Mouse (Mus musculus) retina, embryonic 14.5 days (tissue): ENCODE data around the gene Chn1.
"Not testable (repeated sequence)": the region's sequence is repeated elsewhere in the genome, so short reads cannot be mapped to it uniquely, and the experiment has no call there.

ENCODE experiments used
- DNase-seq: peaks from one replicate; pipeline ENCODE4 v3.0.0-alpha.2; 2015; ENCODE audit warnings: low spot score

The Chn1 gene

GRCm38 (mm10) chr2:73774786-73775682 lies at the start of gene Chn1:
Chn1 (minus strand) TSS chr2:73775346.
- peak; percentile 87 for DNase-seq

GRCm38 (mm10) chr2:73818742-73819141 lies 43.6 kb upstream of the Chn1 start:
- DNase-seq = no peak

- no peak for DNase-seq
Measured at GRCm38 (mm10) chr2:73807609-73808008, 32.5 kb upstream of the Chn1 start.

GRCm38 (mm10) chr2:73800127-73800526 lies 25.0 kb upstream of the Chn1 start:
- DNase-seq = not testable (repeated sequence)

- DNase-seq = no peak
Measured at GRCm38 (mm10) chr2:73798786-73799185, 23.6 kb upstream of the Chn1 start.

- no peak for DNase-seq
Measured at GRCm38 (mm10) chr2:73798136-73798535, 23.0 kb upstream of the Chn1 start.

GRCm38 (mm10) chr2:73791846-73792630 lies 16.9 kb upstream of the Chn1 start:
- DNase-seq = peak; percentile 51

- DNase-seq = no peak
Measured at GRCm38 (mm10) chr2:73790332-73790731, 15.2 kb upstream of the Chn1 start.

GRCm38 (mm10) chr2:73788395-73788794 lies 13.2 kb upstream of the Chn1 start:
- no peak for DNase-seq

- DNase-seq = no peak
Measured at GRCm38 (mm10) chr2:73782371-73782905, 7.3 kb upstream of the Chn1 start.

- DNase-seq = no peak
Measured at GRCm38 (mm10) chr2:73780321-73781010, 5.3 kb upstream of the Chn1 start.

- DNase-seq = peak; percentile 58
Measured at GRCm38 (mm10) chr2:73779796-73780195, 4.7 kb upstream of the Chn1 start.

GRCm38 (mm10) chr2:73779016-73779595 lies 4.0 kb upstream of the Chn1 start:
- no peak for DNase-seq

- DNase-seq = no peak
Measured at GRCm38 (mm10) chr2:73776936-73777335, 1.8 kb upstream of the Chn1 start.

- DNase-seq = no peak
Measured at GRCm38 (mm10) chr2:73775683-73776310, 651 bp upstream of the Chn1 start.

- DNase-seq = no peak
Measured at GRCm38 (mm10) chr2:73772945-73773344, 2.2 kb downstream of the Chn1 start.

- no peak for DNase-seq
Measured at GRCm38 (mm10) chr2:73768669-73769068, 6.5 kb downstream of the Chn1 start.

- no peak for DNase-seq
Measured at GRCm38 (mm10) chr2:73763541-73763940, 11.6 kb downstream of the Chn1 start.

- DNase-seq = no peak
Measured at GRCm38 (mm10) chr2:73759899-73760298, 15.2 kb downstream of the Chn1 start.

- DNase-seq = no peak
Measured at GRCm38 (mm10) chr2:73759027-73759426, 16.1 kb downstream of the Chn1 start.

GRCm38 (mm10) chr2:73747297-73747696 lies 27.8 kb downstream of the Chn1 start:
- DNase-seq = no peak
